Mouse (Mus musculus) thymus, adult 2 months (tissue): ENCODE measurements around the gene Rprd1b. TPM values are rescaled to one million over a fixed set of nuclear protein-coding genes. Genes with fewer than 3 reads are reported as not detected.

Experiments
- DNase-seq: peaks from one replicate; pipeline ENCODE4 v3.0.0; 2021
- H3K27ac ChIP-seq: fragments of 200-500 bp; 2 replicates; pipeline ENCODE4 v1.5.1; 2012; ENCODE audit warnings: low read length, control low read depth; ENCODE audit not compliant: control insufficient read depth, insufficient read depth
- H3K27me3 ChIP-seq: fragments of 200-500 bp; 2 replicates; pipeline ENCODE4 v1.6.1; 2012; ENCODE audit warnings: mild to moderate bottlenecking, low read length, moderate library complexity, mixed read lengths; ENCODE audit not compliant: control insufficient read depth, insufficient read depth
- H3K36me3 ChIP-seq: fragments of 200-500 bp; 2 replicates; pipeline ENCODE4 v1.6.1; 2012; ENCODE audit warnings: mild to moderate bottlenecking, low read length, moderate library complexity; ENCODE audit not compliant: control insufficient read depth, insufficient read depth
- H3K4me1 ChIP-seq: fragments of 200-500 bp; replicated peaks from 2 replicates; pipeline ENCODE4 v1.6.1; 2012; ENCODE audit warnings: low read length; ENCODE audit not compliant: control insufficient read depth, insufficient read depth
- H3K4me3 ChIP-seq: fragments of 200-500 bp; 2 replicates; pipeline ENCODE4 v1.5.1; 2012; ENCODE audit warnings: mild to moderate bottlenecking, low read length, control low read depth, moderate library complexity; ENCODE audit not compliant: control insufficient read depth, insufficient read depth
- CTCF ChIP-seq: fragments of 200-500 bp; IDR thresholded peaks from 2 replicates; pipeline ENCODE4 v1.5.1; 2012; ENCODE audit warnings: mild to moderate bottlenecking, control low read depth, low read length, moderate library complexity, borderline replicate concordance; ENCODE audit not compliant: control insufficient read depth, poor library complexity, insufficient read depth; ENCODE audit errors: extremely low read depth
- POLR2A ChIP-seq: fragments of 200-500 bp; IDR thresholded peaks from 2 replicates; pipeline ENCODE4 v1.6.1; 2012; ENCODE audit warnings: mild to moderate bottlenecking, low read length, control low read depth, moderate library complexity; ENCODE audit not compliant: control insufficient read depth, poor library complexity, insufficient read depth; ENCODE audit errors: extremely low read depth
- WGBS: fragments of 180-500 bp; shearing (Covaris S2); methylation state at CpG from one replicate; pipeline ENCODE4 v1.1.7; 2018; 5-methylcytosine and 5-hydroxymethylcytosine counted together
- polyA plus RNA-seq: library from polyadenylated mRNA; depleted of rRNA; stranded (reverse); fragments of >200 nt; gene quantifications from 2 replicates; pipeline ENCODE4 v1.2.3, GENCODE M21; 2012

Rprd1b gene
- polyA plus RNA-seq, 1 experiment, result 35.3 TPM

DNA sequence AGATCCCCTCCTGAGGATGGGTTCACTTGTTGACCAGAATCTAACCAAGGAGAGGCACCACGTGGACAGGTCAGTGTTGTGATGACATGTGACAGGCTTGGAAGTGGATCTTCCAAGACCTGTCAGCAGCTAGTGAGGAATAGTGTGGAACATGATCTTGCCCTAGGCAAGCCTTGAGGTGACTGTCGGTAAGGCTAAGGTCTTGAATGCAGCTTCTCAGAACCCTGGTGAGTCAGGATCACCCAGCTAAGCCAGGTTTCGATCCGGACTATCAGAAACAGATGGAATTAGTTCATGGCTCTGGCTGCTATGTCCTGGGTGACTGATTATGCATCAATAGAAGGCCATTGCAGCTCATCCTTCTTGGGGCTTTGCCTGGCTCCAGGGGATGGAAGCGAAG lies 70.4 kb downstream of the Rprd1b start:
- no peak overlapping the region for H3K27ac ChIP-seq
- DNase-seq, result no peak
- 87% methylated on average over 5 of the region's 5 CpGs for WGBS
- no peaks in the 10 kb centered on the region for H3K4me1 ChIP-seq
- TF ChIP-seq POLR2A, result no peak
- no peak for TF ChIP-seq CTCF
- no peaks in the 10 kb centered on the region for H3K27me3 ChIP-seq
- no peak overlapping the region for H3K4me3 ChIP-seq
- no peaks in the 10 kb centered on the region for H3K36me3 ChIP-seq

- no peaks in the 10 kb centered on the region for H3K27me3 ChIP-seq
- WGBS, result 63% methylated on average over 3 of the region's 3 CpGs
- H3K4me1 ChIP-seq, result no peaks in the 10 kb centered on the region
Observed at GRCm38 (mm10) chr2:158099537-158099936, 71.2 kb downstream of the Rprd1b start.

DNA sequence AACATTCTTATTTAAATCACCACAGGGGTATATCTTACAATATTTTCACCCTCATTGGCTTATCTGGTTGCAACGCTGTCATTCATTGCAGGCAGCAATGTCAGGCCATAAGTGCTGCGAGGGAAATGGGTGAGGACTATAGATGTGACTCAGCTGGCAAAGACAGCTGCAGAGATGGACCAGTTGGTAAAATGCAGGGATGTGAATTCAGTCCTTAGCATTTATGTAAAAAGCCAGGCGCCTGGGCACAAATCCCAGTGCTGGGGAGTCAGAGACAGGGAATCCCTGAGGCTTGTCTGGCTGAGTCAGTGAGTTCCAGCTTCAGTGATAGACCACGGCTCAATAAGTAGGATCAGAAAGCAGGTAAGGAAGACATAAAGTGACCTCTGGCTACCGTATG lies 73.5 kb downstream of the Rprd1b start:
- H3K27ac ChIP-seq, result no peak overlapping the region
- TF ChIP-seq CTCF (no peak), POLR2A (no peak)
- DNase-seq, result no peak
- H3K4me1 ChIP-seq, result no peaks in the 10 kb centered on the region
- no peak overlapping the region for H3K4me3 ChIP-seq
- 92% methylated on average over 5 of the region's 5 CpGs for whole genome bisulfite sequencing
- H3K27me3 ChIP-seq, result no peaks in the 10 kb centered on the region
- no peaks in the 10 kb centered on the region for H3K36me3 ChIP-seq

More at GRCm38 (mm10) chr2:158099537-158099936, 71.2 kb downstream of the Rprd1b start:
- H3K36me3 ChIP-seq, result no peaks in the 10 kb centered on the region
- no peak overlapping the region for H3K4me3 ChIP-seq
- no peak overlapping the region for H3K27ac ChIP-seq
- TF ChIP-seq POLR2A (no peak), CTCF (no peak)
- DNase-seq, result no peak

DNA sequence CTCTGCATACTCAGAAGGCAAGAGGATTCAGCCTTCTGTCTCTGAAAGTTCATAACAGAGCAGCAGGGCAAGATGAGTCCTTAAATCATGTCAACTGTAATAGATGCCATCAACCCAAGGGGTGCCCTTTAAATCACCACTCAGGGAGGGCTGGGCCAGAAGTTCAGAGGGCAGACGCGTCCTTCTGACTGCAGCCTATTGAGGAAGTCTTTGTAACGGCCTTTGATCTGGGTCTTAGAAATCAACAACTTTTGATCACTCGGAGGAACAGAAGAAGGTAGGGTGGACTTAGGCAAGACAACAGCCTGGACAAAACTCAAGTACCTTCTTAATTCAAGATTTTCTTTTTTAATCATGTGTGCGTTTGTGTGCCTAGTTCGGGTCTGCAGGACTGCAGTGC lies 76.7 kb downstream of the Rprd1b start:
- 84% methylated on average over 6 of the region's 6 CpGs for WGBS
- H3K27me3 ChIP-seq, result no peaks in the 10 kb centered on the region
- TF ChIP-seq CTCF, result no peak
- no peak for TF ChIP-seq POLR2A

GRCm38 (mm10) chr2:158105605-158106004 lies 77.3 kb downstream of the Rprd1b start:
- Histone ChIP-seq H3K27ac (no peak overlapping the region), H3K4me1 (no peaks in the 10 kb centered on the region), H3K36me3 (no peaks in the 10 kb centered on the region), H3K27me3 (no peaks in the 10 kb centered on the region), H3K4me3 (no peak overlapping the region)
- 72% methylated on average over 6 of the region's 6 CpGs for WGBS
- no peak for TF ChIP-seq POLR2A
- no peak for TF ChIP-seq CTCF
- no peak for DNase-seq

More for the DNA sequence above, 76.7 kb downstream of the Rprd1b start:
- H3K36me3 ChIP-seq, result no peaks in the 10 kb centered on the region
- DNase-seq, result no peak
- H3K27ac ChIP-seq, result no peak overlapping the region
- H3K4me1 ChIP-seq, result no peaks in the 10 kb centered on the region
- H3K4me3 ChIP-seq, result no peak overlapping the region

DNA sequence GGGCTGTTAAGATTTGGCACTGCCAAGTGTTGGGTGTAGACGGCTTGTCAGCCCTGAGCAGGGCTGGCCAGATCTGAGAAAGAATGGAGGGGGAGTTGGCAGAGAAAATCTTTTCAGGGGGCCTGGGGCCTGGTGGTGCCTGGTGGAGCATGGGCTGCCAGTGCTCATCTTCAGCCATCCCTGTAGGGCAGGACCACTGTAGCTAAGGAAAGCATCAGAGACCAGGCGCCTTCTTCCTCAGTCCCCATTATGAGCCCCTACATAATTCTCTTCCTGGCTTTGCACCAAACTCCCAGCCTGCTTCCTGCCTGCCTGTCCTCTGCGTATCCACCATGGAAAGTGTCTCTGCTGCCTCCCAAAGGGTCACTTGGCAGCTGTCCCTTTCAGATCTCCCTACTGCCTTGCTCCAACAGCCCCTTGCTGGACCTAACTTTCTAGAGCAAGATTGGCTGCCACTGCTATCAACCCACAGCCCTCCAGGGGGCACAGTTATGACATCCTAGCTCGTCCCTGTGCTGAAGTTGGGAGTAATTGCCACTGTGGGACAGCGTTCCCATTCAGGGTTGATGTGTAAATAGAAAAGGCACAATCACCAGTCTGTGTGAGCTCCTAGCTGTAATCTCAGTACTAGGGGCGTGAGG lies 78.8 kb downstream of the Rprd1b start:
- no peak overlapping the region for H3K4me3 ChIP-seq
- no peaks in the 10 kb centered on the region for H3K36me3 ChIP-seq
- H3K27me3 ChIP-seq, result no peaks in the 10 kb centered on the region
- H3K27ac ChIP-seq, result no peak overlapping the region
- H3K4me1 ChIP-seq, result no peaks in the 10 kb centered on the region
- TF ChIP-seq POLR2A (no peak), CTCF (no peak)
- peak; percentile 14 for DNase-seq
- WGBS, result 48% methylated on average over 6 of the region's 6 CpGs

DNA sequence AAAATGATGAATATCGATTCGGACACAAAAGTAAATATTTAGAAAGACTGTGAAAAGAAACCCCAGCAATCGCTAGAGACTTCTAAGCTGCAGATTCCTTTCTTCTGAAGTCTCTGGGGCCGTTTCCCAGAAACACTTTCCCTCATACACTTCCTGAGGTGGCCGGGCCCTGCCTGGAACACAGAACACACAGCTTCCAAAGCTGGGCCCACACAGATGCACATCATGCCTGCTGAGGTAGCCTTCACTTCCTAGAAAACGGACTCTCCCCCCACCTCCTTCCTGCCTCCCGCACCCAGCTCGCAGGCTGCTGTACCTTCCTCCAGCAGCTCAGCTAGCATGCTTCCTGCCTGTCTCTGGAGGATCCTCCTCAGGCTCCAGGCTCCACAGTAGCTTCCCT lies 81.2 kb downstream of the Rprd1b start:
- no peak for DNase-seq
- H3K27ac ChIP-seq, result no peak overlapping the region
- H3K36me3 ChIP-seq, result no peaks in the 10 kb centered on the region
- H3K4me3 ChIP-seq, result no peak overlapping the region
- no peaks in the 10 kb centered on the region for H3K4me1 ChIP-seq
- 26% methylated on average over 8 of the region's 8 CpGs for WGBS
- no peaks in the 10 kb centered on the region for H3K27me3 ChIP-seq
- no peak for TF ChIP-seq POLR2A
- TF ChIP-seq CTCF, result no peak
